Mouse (Mus musculus) midbrain, embryonic 11.5 days (tissue): ENCODE measurements around the gene Gm10142. TPM values are rescaled to one million over a fixed set of nuclear protein-coding genes. Genes with fewer than 3 reads are reported as not detected.
"Not testable (repeated sequence)": the region's sequence is repeated elsewhere in the genome, so short reads cannot be mapped to it uniquely, and the experiment has no call there.

Experiments used
- ATAC-seq: fragments of 200-750 bp; cut with Nextera tagmentation; 2 replicates; pipeline ENCODE4 v1.8.0; 2017; ENCODE audit warnings: moderate TSS enrichment, moderate library complexity; ENCODE audit not compliant: low FRiP score
- DNase-seq: peaks from one replicate; pipeline ENCODE4 v3.0.0; 2015; ENCODE audit warnings: low spot score; ENCODE audit errors: missing footprints
- H3K27ac ChIP-seq: fragments of 300-500 bp; sonication (generic); 2 replicates; pipeline ENCODE4 v1.5.1; 2014; ENCODE audit warnings: low read depth, low read length
- H3K27me3 ChIP-seq: fragments of 300-500 bp; sonication (generic); 2 replicates; pipeline ENCODE4 v1.6.1; 2014; ENCODE audit warnings: mild to moderate bottlenecking, low read length, moderate library complexity, mixed read lengths; ENCODE audit not compliant: control insufficient read depth, insufficient read depth
- H3K36me3 ChIP-seq: fragments of 300-500 bp; sonication (generic); 2 replicates; pipeline ENCODE4 v1.6.1; 2014; ENCODE audit warnings: mild to moderate bottlenecking, low read length, moderate library complexity, mixed read lengths; ENCODE audit not compliant: control insufficient read depth, insufficient read depth
- H3K4me1 ChIP-seq: fragments of 300-500 bp; sonication (generic); 2 replicates; pipeline ENCODE4 v1.6.1; 2014; ENCODE audit warnings: low read length; ENCODE audit not compliant: control insufficient read depth, insufficient read depth
- H3K4me2 ChIP-seq: fragments of 300-500 bp; sonication (generic); 2 replicates; pipeline ENCODE4 v1.6.1; 2014; ENCODE audit warnings: mild to moderate bottlenecking, moderate library complexity
- H3K4me3 ChIP-seq: fragments of 300-500 bp; sonication (generic); 2 replicates; pipeline ENCODE4 v1.5.1; 2014; ENCODE audit warnings: low read depth, low read length
- H3K9ac ChIP-seq: fragments of 300-500 bp; sonication (generic); 2 replicates; pipeline ENCODE4 v1.6.1; 2014; ENCODE audit warnings: low read length
- H3K9me3 ChIP-seq: fragments of 300-500 bp; sonication (generic); 2 replicates; pipeline ENCODE4 v1.6.1; 2016; ENCODE audit warnings: low read length; ENCODE audit not compliant: control insufficient read depth
- whole genome bisulfite sequencing: fragments of 180-500 bp; shearing (Covaris S2); extraction: QIAGEN DNeasy Blood & Tissue Kit; methylation state at CpG from one replicate; pipeline ENCODE4 v1.1.7; 2014; 5-methylcytosine and 5-hydroxymethylcytosine counted together
- polyA plus RNA-seq: library from polyadenylated mRNA; unstranded; fragments of >200 nt; fragmentation: Nextera tagmentation; extraction: Ambion mirVana; gene quantifications from 2 replicates; pipeline ENCODE4 v1.2.1, GENCODE M21; 2014

Gm10142 gene
- polyA plus RNA-seq, 1 experiment from 2014 or later: not detected

DNA sequence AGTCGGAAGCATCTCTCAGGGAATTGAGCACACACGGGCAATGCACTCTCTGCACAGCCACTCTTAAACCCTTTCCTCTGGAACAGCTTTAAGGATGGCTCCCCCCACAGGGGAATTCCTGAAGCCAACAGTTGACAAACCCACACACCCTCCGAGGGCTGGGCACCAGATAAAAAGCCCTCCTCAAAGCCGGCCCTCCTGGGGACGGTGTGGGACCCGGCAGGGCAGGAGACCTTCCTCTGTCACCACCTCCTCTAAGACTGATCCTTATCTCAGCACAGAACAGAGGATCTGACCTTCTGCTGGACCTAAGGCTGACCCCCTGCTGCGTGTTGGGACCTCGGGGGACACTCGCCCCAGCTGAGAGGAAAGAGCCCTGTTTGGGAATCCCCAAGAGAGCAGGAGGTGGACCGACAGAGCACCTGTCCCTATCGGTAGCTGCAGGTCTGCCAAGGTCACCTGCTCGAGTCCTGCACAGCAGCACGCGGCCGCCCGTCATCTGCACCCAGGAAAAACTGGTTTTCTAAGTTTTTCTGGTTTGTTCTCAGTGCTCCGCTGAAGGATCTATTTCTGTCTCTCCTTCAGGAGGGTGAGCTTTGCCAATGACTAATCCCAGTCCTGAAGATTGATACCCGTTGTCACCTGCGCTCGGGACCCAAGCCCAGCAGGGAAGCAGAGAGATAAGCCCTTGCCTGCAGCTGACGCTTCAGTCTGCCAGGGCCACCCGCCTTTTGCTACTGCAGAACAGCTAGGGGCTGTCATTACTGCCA lies 29.5 kb upstream of the Gm10142 start, which contains the start of gene Tspear:
TSS of gene Tspear (plus strand) at position 675 of the 770 bp plus-strand sequence.
- peaks cover 17% of the 10 kb centered on the region for H3K27me3 ChIP-seq
- no peak for ATAC-seq
- no peak for DNase-seq

DNA sequence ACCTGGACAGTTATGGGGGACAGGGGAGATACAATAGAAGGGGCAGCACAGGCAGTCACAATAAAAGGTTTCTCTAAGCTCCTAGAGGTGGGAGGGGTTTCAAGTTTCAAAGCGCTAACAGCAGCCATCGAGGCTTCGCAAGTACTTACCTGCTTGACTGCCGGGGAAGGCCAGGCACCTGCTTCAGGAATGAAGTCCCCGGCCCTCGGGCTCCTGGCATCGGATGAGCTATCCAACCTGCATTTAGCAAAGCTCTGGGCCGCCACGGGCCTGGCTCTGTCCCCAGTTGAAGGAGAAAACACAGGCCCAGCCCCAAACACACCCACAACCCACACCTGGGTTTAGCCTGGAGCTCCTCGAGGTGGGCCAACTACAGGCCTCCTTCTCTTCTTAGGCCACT lies 28.6 kb upstream of the Gm10142 start:
- Histone ChIP-seq H3K9ac (no peak overlapping the region), H3K27me3 (peaks cover 17% of the 10 kb centered on the region), H3K4me2 (no peak overlapping the region), H3K4me1 (0 out of 2 replicates have a peak, but pooled peaks cover 2% of the 10 kb centered on the region), H3K27ac (no peak overlapping the region), H3K36me3 (no peaks in the 10 kb centered on the region), H3K4me3 (no peak overlapping the region), H3K9me3 (no peaks in the 10 kb centered on the region)
- DNase-seq (no peak), ATAC-seq (no peak)
- WGBS: 35% methylated on average over 10 of the region's 10 CpGs

More for the DNA sequence above, 29.5 kb upstream of the Gm10142 start, which contains the start of gene Tspear:
- Histone ChIP-seq H3K9me3 (no peaks in the 10 kb centered on the region), H3K4me1 (0 out of 2 replicates have a peak, but pooled peaks cover 2% of the 10 kb centered on the region), H3K9ac (no peak within 1 kb of the TSS), H3K36me3 (no peaks in the 10 kb centered on the region), H3K27ac (no peak within 1 kb of the TSS), H3K4me3 (no peak within 1 kb of the TSS), H3K4me2 (no peak within 1 kb of the TSS)
- WGBS: 6% methylated on average over 22 of the region's 22 CpGs

DNA sequence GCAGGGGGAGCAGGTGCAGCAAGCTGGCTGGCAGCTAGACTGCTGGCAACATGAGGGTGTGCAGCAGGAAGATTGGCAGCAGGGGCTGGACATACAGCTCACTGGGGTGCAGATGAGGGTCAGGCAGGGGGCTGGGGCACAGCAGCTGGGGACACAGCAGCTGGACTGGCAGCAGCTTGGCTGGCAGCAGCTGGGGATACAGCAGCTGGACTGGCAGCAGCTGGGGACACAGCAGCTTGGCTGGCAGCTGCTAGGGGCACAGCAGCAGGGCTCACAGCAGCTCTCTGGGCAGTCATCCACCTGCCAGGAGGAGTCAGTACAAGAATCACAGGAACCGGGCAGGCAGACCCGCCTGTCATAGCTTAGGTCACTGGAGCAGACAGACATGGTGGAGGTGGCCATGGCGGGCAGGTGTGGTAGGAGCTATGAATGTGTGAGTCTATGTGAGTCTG lies 25.2 kb upstream of the Gm10142 start, which contains the start of gene Gm19402:
TSS of gene Gm19402 (minus strand) at position 402 of the 452 bp plus-strand sequence.
- ATAC-seq, H3K27ac ChIP-seq, H3K4me3 ChIP-seq, H3K4me2 ChIP-seq, H3K36me3 ChIP-seq, DNase-seq, H3K9me3 ChIP-seq, H3K4me1 ChIP-seq, H3K9ac ChIP-seq: not testable (repeated sequence)
- WGBS: 75% methylated on average over 3 of the region's 3 CpGs
- peaks cover 15% of the 10 kb centered on the region for H3K27me3 ChIP-seq

DNA sequence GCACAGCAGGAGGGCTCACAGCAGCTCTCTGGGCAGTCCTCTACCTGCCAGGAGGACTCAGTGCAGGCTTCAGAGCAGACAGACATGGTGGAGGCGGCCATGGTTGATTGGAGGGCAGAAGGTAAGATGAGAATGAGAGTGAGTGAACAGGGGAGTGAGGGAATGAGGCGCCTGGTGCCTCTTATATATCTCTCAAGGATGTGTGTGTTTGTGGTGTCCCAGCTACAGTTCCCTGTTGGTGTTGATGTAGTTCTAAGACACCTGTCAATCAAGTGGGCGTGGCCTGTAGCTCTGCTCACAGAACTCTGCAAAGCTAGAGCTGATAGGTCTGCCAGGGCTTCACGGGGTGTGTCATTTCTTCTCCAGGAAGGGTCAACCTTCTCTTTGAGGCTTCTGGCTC lies 18.5 kb upstream of the Gm10142 start, which contains the start of gene Gm9508:
TSS of gene Gm9508 (minus strand) at position 101 of the 400 bp plus-strand sequence.
- no peaks in the 10 kb centered on the region for H3K27me3 ChIP-seq
- H3K4me1 ChIP-seq: no peaks in the 10 kb centered on the region
- ATAC-seq (no peak), DNase-seq (no peak)
- WGBS: 41% methylated on average over 4 of the region's 4 CpGs
- no peak within 1 kb of the TSS for H3K9ac ChIP-seq
- no peaks in the 10 kb centered on the region for H3K9me3 ChIP-seq
- H3K36me3 ChIP-seq: no peaks in the 10 kb centered on the region
- H3K4me3 ChIP-seq: no peak within 1 kb of the TSS
- no peak within 1 kb of the TSS for H3K4me2 ChIP-seq
- H3K27ac ChIP-seq: no peak within 1 kb of the TSS

DNA sequence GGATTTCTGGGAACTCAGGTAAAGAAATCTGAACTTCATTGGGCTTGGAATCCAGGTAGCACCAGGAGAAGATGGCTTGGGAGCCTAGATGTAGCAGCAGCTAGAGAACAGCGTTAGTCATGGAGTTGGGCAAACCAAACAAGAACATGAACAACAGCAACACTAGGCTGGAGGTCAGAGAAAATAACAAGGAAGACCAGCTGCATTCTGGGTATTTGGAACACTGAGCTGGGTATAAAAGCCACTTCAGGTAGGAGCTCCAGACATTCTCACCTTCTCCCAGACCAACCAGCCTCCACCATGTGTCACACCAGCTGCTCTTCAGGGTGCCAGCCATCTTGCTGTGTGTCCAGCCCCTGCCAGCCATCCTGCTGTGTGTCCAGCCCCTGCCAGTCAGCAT lies 9.3 kb upstream of the Gm10142 start, which contains the start of gene Gm10272:
TSS of gene Gm10272 (plus strand) at position 301 of the 400 bp plus-strand sequence.
- 83% methylated on average over 1 of the region's 1 CpGs for WGBS
- H3K4me1 ChIP-seq: no peaks in the 10 kb centered on the region
- no peak within 1 kb of the TSS for H3K27ac ChIP-seq
- peaks cover 2% of the 10 kb centered on the region; the same call in 1 of the 2 replicates for H3K9me3 ChIP-seq
- H3K9ac ChIP-seq: no peak within 1 kb of the TSS
- DNase-seq (no peak), ATAC-seq (no peak)
- H3K4me3 ChIP-seq: no peak within 1 kb of the TSS
- H3K36me3 ChIP-seq: no peaks in the 10 kb centered on the region
- no peaks in the 10 kb centered on the region for H3K27me3 ChIP-seq
- no peak within 1 kb of the TSS for H3K4me2 ChIP-seq

DNA sequence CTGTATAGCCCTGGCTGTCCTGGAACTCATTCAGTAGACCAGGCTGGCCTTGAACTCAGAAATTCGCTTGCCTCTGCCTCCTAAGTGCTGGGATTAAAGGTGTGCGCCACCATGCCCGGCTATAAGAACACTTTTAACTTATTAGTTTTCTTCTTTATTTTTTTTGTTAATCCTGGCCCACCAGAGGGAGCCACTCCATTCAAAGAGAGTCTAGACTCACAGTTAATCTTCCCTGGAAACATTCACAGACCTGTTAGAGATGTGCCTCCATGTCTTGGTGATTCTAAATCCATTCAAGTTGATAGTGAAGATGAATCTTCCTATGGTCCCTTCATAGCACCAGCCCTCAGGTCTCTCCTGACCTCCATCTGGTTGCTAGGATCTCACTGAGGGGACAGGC lies 5.8 kb upstream of the Gm10142 start:
- Histone ChIP-seq H3K27me3 (no peaks in the 10 kb centered on the region), H3K9ac (no peak overlapping the region), H3K9me3 (0 out of 2 replicates have a peak, but pooled peaks cover 2% of the 10 kb centered on the region), H3K4me2 (no peak overlapping the region), H3K4me1 (no peaks in the 10 kb centered on the region), H3K4me3 (no peak overlapping the region), H3K36me3 (no peaks in the 10 kb centered on the region), H3K27ac (no peak overlapping the region)
- WGBS: 87% methylated on average over 3 of the region's 3 CpGs
- ATAC-seq: no peak
- no peak for DNase-seq

DNA sequence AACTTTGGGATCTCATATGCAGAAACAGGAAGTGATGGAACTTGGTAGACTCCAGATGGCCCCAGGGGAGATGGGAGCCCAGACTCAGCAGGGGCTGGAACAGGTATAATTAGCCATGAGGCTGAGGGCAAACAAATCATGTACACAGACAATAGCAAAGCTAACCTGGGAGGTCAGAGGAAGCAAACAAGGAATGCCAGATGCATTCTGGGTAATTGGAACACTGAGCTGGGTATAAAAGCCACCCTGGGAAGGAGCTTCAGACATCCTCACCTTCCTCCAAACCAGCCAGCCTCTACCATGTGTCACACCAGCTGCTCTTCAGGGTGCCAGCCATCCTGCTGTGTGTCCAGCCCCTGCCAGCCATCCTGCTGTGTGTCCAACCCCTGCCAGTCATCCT lies 4.5 kb upstream of the Gm10142 start, which contains the start of gene Gm10024:
TSS of gene Gm10024 (plus strand) at position 301 of the 400 bp plus-strand sequence.
- not testable (repeated sequence) for DNase-seq, H3K4me1 ChIP-seq, ATAC-seq, H3K4me2 ChIP-seq, H3K4me3 ChIP-seq, H3K9ac ChIP-seq, H3K36me3 ChIP-seq, H3K27me3 ChIP-seq, H3K27ac ChIP-seq, H3K9me3 ChIP-seq

DNA sequence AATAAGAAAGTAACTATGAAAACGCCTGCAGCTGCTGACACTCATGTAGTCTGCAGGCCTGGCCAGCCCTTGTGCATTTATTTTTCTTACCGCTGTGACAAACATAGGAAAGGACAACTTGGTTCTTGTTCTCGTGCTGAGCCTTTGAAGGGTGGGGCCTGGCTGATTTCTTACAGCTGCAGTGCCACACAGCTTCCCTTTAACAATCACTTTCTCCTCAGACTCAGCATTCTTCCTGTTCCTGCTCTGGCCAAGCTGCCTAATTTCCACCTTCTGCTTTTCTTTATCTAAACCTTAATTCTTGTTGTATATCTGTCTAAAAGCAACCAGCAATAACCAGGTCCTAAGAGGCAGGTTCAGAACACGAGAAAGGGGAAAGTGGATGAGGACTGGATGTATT lies 1.9 kb upstream of the Gm10142 start:
- H3K9me3 ChIP-seq: no peaks in the 10 kb centered on the region
- no peaks in the 10 kb centered on the region for H3K36me3 ChIP-seq
- no peak for DNase-seq
- no peaks in the 10 kb centered on the region for H3K4me1 ChIP-seq
- H3K27me3 ChIP-seq: no peaks in the 10 kb centered on the region
- H3K4me2 ChIP-seq: no peak overlapping the region
- no peak overlapping the region for H3K9ac ChIP-seq
- no peak overlapping the region for H3K4me3 ChIP-seq
- ATAC-seq: no peak
- no peak overlapping the region for H3K27ac ChIP-seq
- 71% methylated on average over 4 of the region's 4 CpGs for WGBS

DNA sequence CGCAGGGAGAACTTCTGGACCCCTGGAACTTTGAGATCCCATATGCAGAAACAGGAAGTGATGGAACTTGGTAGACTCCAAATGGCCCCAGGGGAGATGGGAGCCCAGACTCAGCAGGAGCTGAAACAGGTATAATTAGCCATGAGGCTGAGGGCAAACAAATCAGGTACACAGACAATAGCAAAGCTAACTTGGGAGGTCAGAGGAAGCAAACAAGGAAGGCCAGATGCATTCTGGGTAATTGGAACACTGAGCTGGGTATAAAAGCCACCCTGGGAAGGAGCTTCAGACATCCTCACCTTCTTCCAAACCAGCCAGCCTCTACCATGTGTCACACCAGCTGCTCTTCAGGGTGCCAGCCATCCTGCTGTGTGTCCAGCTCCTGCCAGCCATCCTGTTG lies 4.7 kb downstream of the Gm10142 start, which contains the start of gene Krtap12-1:
TSS of gene Krtap12-1 (plus strand) at position 301 of the 400 bp plus-strand sequence.
- not testable (repeated sequence) for H3K27me3 ChIP-seq, H3K4me3 ChIP-seq, H3K4me2 ChIP-seq, H3K9me3 ChIP-seq, H3K27ac ChIP-seq, H3K36me3 ChIP-seq, H3K4me1 ChIP-seq, H3K9ac ChIP-seq, DNase-seq, ATAC-seq
- 82% methylated on average over 1 of the region's 1 CpGs for WGBS
